Mouse (Mus musculus): ENCODE measurements around the gene Hnrnph1. TPM values are rescaled to one million over a fixed set of nuclear protein-coding genes. Genes with fewer than 3 reads are reported as not detected.

Hnrnph1 gene
- total and polyA plus RNA-seq, 3 experiments, result 239 to 829 (median 428) TPM

DNA sequence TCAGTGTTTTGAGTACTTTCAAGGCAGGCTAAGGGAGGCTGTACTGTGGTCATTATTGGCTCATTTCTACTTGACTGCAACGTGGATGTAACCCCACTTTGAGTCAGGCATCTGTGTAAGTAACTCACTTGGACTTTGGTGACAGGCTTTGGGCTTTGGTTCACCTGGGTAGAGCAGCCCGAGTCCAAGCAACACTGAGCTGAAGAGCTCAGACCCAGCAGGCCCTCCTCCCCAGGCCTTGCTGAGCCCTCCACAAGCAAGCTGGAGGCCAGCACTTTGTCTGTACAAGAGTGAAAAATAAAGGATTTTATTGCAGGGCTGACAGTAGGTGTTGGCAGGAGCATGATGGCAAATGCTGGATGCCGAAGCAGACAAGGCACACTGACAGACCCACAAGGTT is 12.2 kb downstream of the Hnrnph1 start:
- Histone ChIP-seq H3K27ac (ENCODE audit: insufficient read depth, low read depth) (no peak overlapping the region), H3K36me3 (replicated peaks in 1 of 2; ENCODE audit: control insufficient read depth in 1 of 2, insufficient read depth in 1 of 2, low read length in 1 of 2) (peaks cover 53 to 83% of the 10 kb centered on the region in 2 experiments), H3K79me2 (replicated peaks; ENCODE audit: control insufficient read depth, extremely low read depth, insufficient read depth, poor library complexity, severe bottlenecking) (peaks cover 5% of the 10 kb centered on the region; the same call in 1 of the 2 replicates), H3K4me3 (replicated peaks in 1 of 3; ENCODE audit: low read depth in 2 of 3, low read length in 2 of 3, poor library complexity in 1 of 3) (no peak overlapping the region), H3K27me3 (replicated peaks) (no peaks in the 10 kb centered on the region), H3K9ac (ENCODE audit: insufficient read depth, low read depth) (no peak overlapping the region), H3K4me2 (ENCODE audit: insufficient read depth, low read depth, poor library complexity, severe bottlenecking) (no peak overlapping the region), H3K9me3 (replicated peaks; ENCODE audit: low read length) (no peaks in the 10 kb centered on the region), H3K4me1 (ENCODE audit: control insufficient read depth in 1 of 2, insufficient read depth in 2 of 2) (peaks cover 0 to 16% of the 10 kb centered on the region in 2 experiments; a peak in 1 of 4 replicates)
- dilution Hi-C loops (cut with MboI; ENCODE audit: extremely low pct_ligation_motif_present, extremely low pct_unique_long_range_greater_than_20kb, low sequenced_read_pairs) (no loop called here), in situ Hi-C loops (cut with MboI; ENCODE audit: low pct_ligation_motif_present, low pct_unique_long_range_greater_than_20kb, low sequenced_read_pairs) (no loop called here)
- DNase-seq (ENCODE audit: extremely low read depth), result no peak
- no peak for TF ChIP-seq ZKSCAN1 (IDR thresholded peaks at IDR 0.05; ENCODE audit: borderline replicate concordance, low read depth, low read length)
- no peak for TF ChIP-seq TCF12 (IDR thresholded peaks at IDR 0.05; ENCODE audit: low read depth, low read length)
- no peak for TF ChIP-seq CTCF (conservative IDR thresholded peaks at IDR 0.05 in 1 of 2, IDR thresholded peaks at IDR 0.05 in 1 of 2; ENCODE audit: low read depth in 2 of 2, low read length in 2 of 2)
- no peak for TF ChIP-seq ZMIZ1 (IDR thresholded peaks at IDR 0.05; ENCODE audit: low read depth, low read length)
- no peak for TF ChIP-seq PAX5 (IDR thresholded peaks at IDR 0.05; ENCODE audit: low read length)
- TF ChIP-seq ETS1 (conservative IDR thresholded peaks at IDR 0.05; ENCODE audit: low read depth, low read length), result no peak
- TF ChIP-seq HCFC1 (IDR thresholded peaks at IDR 0.05; ENCODE audit: low read depth, low read length), result no peak

DNA sequence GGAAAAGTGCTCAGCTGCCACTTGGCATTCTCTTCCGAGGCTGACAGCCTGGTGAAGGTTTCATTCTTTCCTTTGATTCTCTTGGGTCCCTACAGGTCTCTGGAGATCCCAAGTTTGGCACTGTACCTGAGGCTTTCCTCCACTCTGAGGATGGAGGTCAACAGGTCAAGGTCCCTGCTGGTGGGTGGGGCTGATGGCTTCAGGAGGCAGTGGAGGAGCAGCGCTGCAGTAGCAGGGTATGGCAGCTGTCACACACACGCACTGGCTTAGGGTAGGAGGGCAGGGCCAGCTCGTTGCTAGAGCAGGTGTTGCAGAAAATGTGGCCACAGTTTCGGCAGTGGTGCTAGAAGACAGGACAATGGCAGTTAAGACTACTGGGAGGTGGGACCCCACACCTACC is 12.8 kb downstream of the Hnrnph1 start:
- TF ChIP-seq MYC (IDR thresholded peaks at IDR 0.05; ENCODE audit: low read depth, low read length) (no peak), JUND (conservative IDR thresholded peaks at IDR 0.05; ENCODE audit: low read depth, low read length) (no peak), POLR2A (IDR thresholded peaks at IDR 0.05; ENCODE audit: low read depth, low read length) (no peak), KAT2A (IDR thresholded peaks at IDR 0.05; ENCODE audit: insufficient replicate concordance, low read length) (no peak), TBP (conservative IDR thresholded peaks at IDR 0.05; ENCODE audit: low read depth, low read length) (no peak), E2F4 (IDR thresholded peaks at IDR 0.05; ENCODE audit: insufficient replicate concordance, low read depth, low read length) (no peak), SIN3A (IDR thresholded peaks at IDR 0.05; ENCODE audit: low read length) (no peak), CHD1 (IDR thresholded peaks at IDR 0.05; ENCODE audit: low read depth, low read length) (no peak), NELFE (IDR thresholded peaks at IDR 0.05; ENCODE audit: low read depth, low read length) (no peak)
- H3K79me2 ChIP-seq (replicated peaks; ENCODE audit: control insufficient read depth, extremely low read depth, insufficient read depth, poor library complexity, severe bottlenecking), result peaks cover 5% of the 10 kb centered on the region; the same call in 1 of the 2 replicates
- H3K36me3 ChIP-seq (replicated peaks in 1 of 2; ENCODE audit: control insufficient read depth in 1 of 2, insufficient read depth in 1 of 2, low read length in 1 of 2), result peaks cover 53 to 82% of the 10 kb centered on the region in 2 experiments
- no peak overlapping the region for H3K4me3 ChIP-seq (replicated peaks in 1 of 3; ENCODE audit: low read depth in 2 of 3, low read length in 2 of 3, poor library complexity in 1 of 3)
- no peak overlapping the region for H3K9ac ChIP-seq (ENCODE audit: insufficient read depth, low read depth)
- in situ Hi-C loops (cut with MboI; ENCODE audit: low pct_ligation_motif_present, low pct_unique_long_range_greater_than_20kb, low sequenced_read_pairs) (no loop called here), dilution Hi-C loops (cut with MboI; ENCODE audit: extremely low pct_ligation_motif_present, extremely low pct_unique_long_range_greater_than_20kb, low sequenced_read_pairs) (no loop called here)
- DNase-seq (ENCODE audit: extremely low read depth), result no peak
- no peaks in the 10 kb centered on the region for H3K9me3 ChIP-seq (replicated peaks; ENCODE audit: low read length)
- no peaks in the 10 kb centered on the region for H3K27me3 ChIP-seq (replicated peaks)
- no peak overlapping the region for H3K27ac ChIP-seq (ENCODE audit: insufficient read depth, low read depth)
- H3K4me1 ChIP-seq (ENCODE audit: control insufficient read depth in 1 of 2, insufficient read depth in 2 of 2), result peaks cover 0 to 11% of the 10 kb centered on the region in 2 experiments; a peak in 1 of 4 replicates
- H3K4me2 ChIP-seq (ENCODE audit: insufficient read depth, low read depth, poor library complexity, severe bottlenecking), result no peak overlapping the region

Data from CH12.LX (cell line).